Mouse (Mus musculus): ENCODE results near the gene F2.

GRCm38 (mm10) chr2:91669326-91669725 is 33.1 kb upstream of the F2 start:
- TF ChIP-seq CTCF (conservative IDR thresholded peaks at IDR 0.05; ENCODE audit: low read length): no peak
- TF ChIP-seq POU5F1 (IDR thresholded peaks at IDR 0.05; ENCODE audit: borderline replicate concordance, low read length): no peak
- no peak for TF ChIP-seq NANOG (IDR thresholded peaks at IDR 0.05; ENCODE audit: borderline replicate concordance, low read length)

Measured in E14TG2a.4 (cell line).